Mouse (Mus musculus) ES-E14 (cell line): ENCODE data around the gene Birc5. TPM values are rescaled to one million over a fixed set of nuclear protein-coding genes. Genes with fewer than 3 reads are reported as not detected.

Experiments
- DNase-seq: peaks from one replicate; pipeline ENCODE4 v3.0.0-alpha.2; 2013; ENCODE audit warnings: low read depth, low spot score
- H3K27ac ChIP-seq: 2 replicates; pipeline ENCODE4 v1.5.1; 2012; ENCODE audit warnings: low read depth, mild to moderate bottlenecking, low read length, moderate library complexity, mixed read lengths; ENCODE audit not compliant: poor library complexity, insufficient read depth, severe bottlenecking
- H3K36me3 ChIP-seq: 2 replicates; pipeline ENCODE4 v1.6.1; 2012; ENCODE audit warnings: mild to moderate bottlenecking, low read length, moderate library complexity, mixed read lengths; ENCODE audit not compliant: control insufficient read depth, poor library complexity, insufficient read depth, severe bottlenecking
- H3K4me1 ChIP-seq, 2 experiments: fragments of 150-350 bp in 1 of 2; sonication (generic) in 1 of 2; 2 replicates each; pipeline ENCODE4 v1.6.1; 2012; ENCODE audit warnings: low read length in 2 of 2, mild to moderate bottlenecking in 1 of 2, mixed read lengths in 1 of 2; ENCODE audit not compliant: control insufficient read depth in 2 of 2, insufficient read depth in 2 of 2, poor library complexity in 1 of 2
- H3K4me3 ChIP-seq, 2 experiments: fragments of 150-350 bp in 1 of 2; sonication (generic) in 1 of 2; 2 replicates each; pipeline ENCODE4 v1.5.1; 2012; ENCODE audit warnings: low read length in 2 of 2, low read depth in 1 of 2, mild to moderate bottlenecking in 1 of 2, mixed read lengths in 1 of 2; ENCODE audit not compliant: insufficient read depth in 1 of 2, poor library complexity in 1 of 2, severe bottlenecking in 1 of 2
- H3K9ac ChIP-seq: 2 replicates; pipeline ENCODE4 v1.6.1; 2012; ENCODE audit warnings: low read depth, mild to moderate bottlenecking, low read length, mixed read lengths; ENCODE audit not compliant: poor library complexity, insufficient read depth, severe bottlenecking
- H3K9me3 ChIP-seq: fragments of 150-350 bp; sonication (generic); 2 replicates; pipeline ENCODE4 v1.6.1; 2012; ENCODE audit warnings: low read depth, mild to moderate bottlenecking, low read length; ENCODE audit not compliant: control insufficient read depth, insufficient read depth
- CHD2 ChIP-seq: IDR thresholded peaks from 2 replicates; pipeline ENCODE4 v1.6.1; 2014; ENCODE audit warnings: mild to moderate bottlenecking, low read depth, low read length, inconsistent platforms
- HCFC1 ChIP-seq: IDR thresholded peaks from 2 replicates; pipeline ENCODE4 v1.6.1; 2012; ENCODE audit warnings: low read length, inconsistent platforms, borderline replicate concordance; ENCODE audit not compliant: insufficient read depth
- MAFK ChIP-seq: IDR thresholded peaks from 2 replicates; pipeline ENCODE4 v1.6.1; 2014; ENCODE audit warnings: mild to moderate bottlenecking, low read depth, low read length, inconsistent platforms; ENCODE audit not compliant: insufficient read depth
- ZC3H11A ChIP-seq: IDR thresholded peaks from 2 replicates; pipeline ENCODE4 v1.6.1; 2012; ENCODE audit warnings: low read depth, mild to moderate bottlenecking, inconsistent platforms, low read length, borderline replicate concordance
- ZNF384 ChIP-seq: IDR thresholded peaks from 2 replicates; pipeline ENCODE4 v1.6.1; 2012; ENCODE audit warnings: low read depth, low read length, inconsistent platforms
- in situ Hi-C, 2 experiments: fragments of 600-800 bp; cut with MboI; formaldehyde crosslinking; loops; one replicate each; pipeline ENCODE4 v1.15.1; 2025; ENCODE audit warnings: low sequenced_read_pairs in 2 of 2, inconsistent platforms in 1 of 2; ENCODE audit not compliant: unreplicated experiment in 2 of 2
- total RNA-seq: library from RNA; depleted of rRNA; stranded (reverse); fragments of 300-350 nt; gene quantifications from 2 replicates; pipeline ENCODE4 v1.2.3, GENCODE M21; 2012; rRNA removed

Gene Birc5
- total RNA-seq, 1 experiment = 166 TPM

DNA sequence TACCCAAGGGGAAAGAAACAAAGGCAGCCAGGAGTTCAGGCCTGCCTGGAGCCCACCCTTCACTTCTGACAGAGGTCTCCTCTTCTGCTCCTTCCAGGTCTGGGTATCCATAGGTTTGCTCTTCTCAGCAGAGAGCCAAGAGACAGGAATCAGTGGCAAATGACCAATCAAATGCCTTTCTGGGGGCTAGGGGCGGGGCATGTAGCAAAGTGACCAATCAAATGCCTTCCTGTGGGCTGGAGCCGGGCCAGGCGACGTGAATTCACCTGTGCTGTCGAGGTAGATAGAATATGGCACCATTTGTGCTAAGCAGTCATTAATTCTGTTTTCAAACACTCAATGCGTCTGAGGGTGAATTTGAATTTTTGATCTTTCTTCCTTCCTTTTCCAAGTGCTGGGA, 43.1 kb downstream of the Birc5 start:
- Histone ChIP-seq H3K27ac (no peak overlapping the region), H3K9me3 (no peaks in the 10 kb centered on the region), H3K4me3 (peak overlapping the region in 1 of 2 experiments; percentile 17; a peak in 1 of 4 replicates), H3K4me1 (peaks cover 7 to 24% of the 10 kb centered on the region in 2 experiments; a peak in 3 of 4 replicates), H3K36me3 (no peaks in the 10 kb centered on the region), H3K9ac (no peak overlapping the region; the same call in 1 of the 2 replicates)
- in situ Hi-C loops = no loop called here
- no peak for TF ChIP-seq ZNF384
- 0 out of 2 replicates have a peak, but pooled peaks have one; percentile 37 for TF ChIP-seq CHD2
- DNase-seq = peak; percentile 77

GRCm38 (mm10) chr11:117894676-117895075, 45.6 kb downstream of the Birc5 start:
- no peaks in the 10 kb centered on the region for H3K9me3 ChIP-seq
- H3K36me3 ChIP-seq = no peaks in the 10 kb centered on the region
- in situ Hi-C loops = no loop called here
- H3K27ac ChIP-seq = no peak overlapping the region
- no peak overlapping the region for H3K9ac ChIP-seq
- no peak for DNase-seq
- no peak for TF ChIP-seq CHD2
- TF ChIP-seq ZNF384 = no peak
- TF ChIP-seq ZC3H11A = no peak
- TF ChIP-seq HCFC1 = no peak
- TF ChIP-seq MAFK = no peak
- H3K4me3 ChIP-seq = no peak overlapping the region
- peaks cover 7 to 18% of the 10 kb centered on the region in 2 experiments; a peak in 3 of 4 replicates for H3K4me1 ChIP-seq

DNA sequence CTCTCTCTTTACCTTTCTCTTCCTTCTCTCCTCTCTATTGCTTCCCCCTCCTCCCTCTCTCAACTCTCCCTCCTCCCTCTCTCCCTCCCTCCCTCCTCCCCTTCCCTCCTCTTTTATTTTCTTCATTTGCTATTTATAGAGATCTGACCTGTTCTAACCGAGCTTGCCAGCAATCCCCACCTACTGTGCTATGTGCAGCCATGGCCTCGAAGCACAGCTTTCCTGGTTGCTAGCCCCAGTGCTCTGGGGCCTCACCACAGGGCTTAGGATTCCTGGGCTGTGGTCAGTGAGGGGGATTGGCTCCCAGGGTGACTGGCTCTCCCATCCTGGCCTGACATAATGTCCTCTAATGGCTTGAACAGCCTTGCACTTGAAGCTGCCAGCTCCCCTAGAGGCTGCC, 47.5 kb downstream of the Birc5 start:
- peaks cover 3 to 7% of the 10 kb centered on the region in 2 experiments; a peak in 3 of 4 replicates for H3K4me1 ChIP-seq
- in situ Hi-C loops = no loop called here
- no peak for DNase-seq

DNA sequence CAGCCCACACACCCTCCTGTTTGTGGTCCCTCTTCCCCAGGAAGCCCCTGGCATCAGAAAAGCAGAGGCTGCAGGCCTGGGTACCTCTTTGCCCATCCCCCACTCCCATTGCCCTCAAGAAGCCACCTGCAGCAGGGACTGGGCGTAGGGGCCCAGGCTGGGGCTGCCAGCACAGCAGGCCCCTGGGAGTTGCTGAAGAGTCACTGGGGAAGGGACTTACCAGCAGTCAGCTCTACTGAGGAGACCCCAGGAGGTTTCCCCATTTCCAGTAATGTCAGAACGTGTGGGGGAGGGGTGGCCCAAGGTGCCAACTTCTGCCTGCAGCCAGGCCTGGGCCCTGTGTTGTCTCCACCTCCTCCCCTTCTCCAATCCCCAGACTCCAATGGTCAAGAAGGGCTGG, 53.2 kb downstream of the Birc5 start:
- H3K4me1 ChIP-seq = peaks cover 2 to 18% of the 10 kb centered on the region in 2 experiments; a peak in 3 of 4 replicates
- in situ Hi-C loops = no loop called here
- DNase-seq = no peak

More for the DNA sequence above, 47.5 kb downstream of the Birc5 start:
- no peak overlapping the region for H3K27ac ChIP-seq
- H3K4me3 ChIP-seq = no peak overlapping the region
- H3K36me3 ChIP-seq = no peaks in the 10 kb centered on the region
- no peaks in the 10 kb centered on the region for H3K9me3 ChIP-seq
- TF ChIP-seq HCFC1 (no peak), ZNF384 (no peak), MAFK (no peak)
- H3K9ac ChIP-seq = no peak overlapping the region

DNA sequence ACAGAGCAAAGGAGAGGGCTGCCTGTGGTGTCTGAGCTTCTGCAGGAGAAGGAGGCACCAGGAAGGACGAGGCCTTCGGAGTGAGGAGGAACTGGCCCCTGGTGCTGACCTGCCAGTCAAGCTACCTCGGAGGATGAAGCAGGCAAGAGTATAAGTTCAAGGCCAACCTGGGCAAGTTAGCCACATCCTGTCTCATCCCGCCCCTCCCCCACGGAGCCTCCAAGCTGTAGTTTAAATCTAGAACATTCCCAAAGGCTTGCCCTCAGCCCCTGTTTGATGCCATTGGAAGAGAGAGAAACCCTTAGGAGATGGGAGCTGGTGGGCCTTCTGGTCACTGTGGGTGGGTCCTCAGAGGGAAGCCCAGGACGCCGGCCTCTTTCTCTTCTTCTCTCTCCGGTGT, 55.4 kb downstream of the Birc5 start:
- no peak overlapping the region for H3K27ac ChIP-seq
- DNase-seq = no peak
- H3K4me1 ChIP-seq = peaks cover 2 to 18% of the 10 kb centered on the region in 2 experiments; a peak in 3 of 4 replicates
- no peak overlapping the region for H3K9ac ChIP-seq
- no peak overlapping the region for H3K4me3 ChIP-seq
- no peaks in the 10 kb centered on the region for H3K36me3 ChIP-seq
- in situ Hi-C loops = no loop called here
- TF ChIP-seq HCFC1 (no peak), CHD2 (no peak), ZC3H11A (no peak), ZNF384 (no peak), MAFK (no peak)
- no peaks in the 10 kb centered on the region for H3K9me3 ChIP-seq

More for the DNA sequence above, 53.2 kb downstream of the Birc5 start:
- Histone ChIP-seq H3K36me3 (no peaks in the 10 kb centered on the region), H3K27ac (no peak overlapping the region), H3K9me3 (no peaks in the 10 kb centered on the region), H3K4me3 (no peak overlapping the region), H3K9ac (no peak overlapping the region)
- TF ChIP-seq MAFK = no peak
- no peak for TF ChIP-seq HCFC1
- no peak for TF ChIP-seq CHD2
- TF ChIP-seq ZC3H11A = no peak
- TF ChIP-seq ZNF384 = no peak

Other genes starting within 250 kb of the Birc5 start
- gene Tnrc6c, start 195.0 kb upstream of the Birc5 start, total RNA-seq = 21.5 and 32.4 TPM in 2 replicates
- 3.9 and 7.6 TPM in 2 replicates for gene Tmc8, start 67.2 kb upstream of the Birc5 start, total RNA-seq
- gene Tmc6, start 67.1 kb upstream of the Birc5 start, total RNA-seq = 36.0 and 79.1 TPM in 2 replicates
- gene 6030468B19Rik, start 51.6 kb upstream of the Birc5 start, total RNA-seq = not detected in 2 replicates
- 0.40 and 0.42 TPM in 2 replicates for gene Gm20708, start 39.6 kb upstream of the Birc5 start, total RNA-seq
- gene Syngr2, start 39.6 kb upstream of the Birc5 start, total RNA-seq = 69.6 and 98.0 TPM in 2 replicates
- 1.8 and 2.4 TPM in 2 replicates for gene Afmid, start 23.3 kb upstream of the Birc5 start, total RNA-seq
- 77.5 and 89.3 TPM in 2 replicates for gene Tk1, start 23.2 kb upstream of the Birc5 start, total RNA-seq
- 0.36 and 0.58 TPM in 2 replicates for gene Tmem235, start 11.5 kb downstream of the Birc5 start, total RNA-seq
- gene Tha1, start 24.2 kb downstream of the Birc5 start, total RNA-seq = 1.2 and 3.1 TPM in 2 replicates
- 69.8 and 78.6 TPM in 2 replicates for gene Socs3, start 120.8 kb downstream of the Birc5 start, total RNA-seq
- 95.2 and 101 TPM in 2 replicates for gene Pgs1, start 137.0 kb downstream of the Birc5 start, total RNA-seq